Mouse (Mus musculus) CH12.LX (cell line): Measurements from ENCODE around the gene Gm43191. TPM values are rescaled to one million over a fixed set of nuclear protein-coding genes. Genes with fewer than 3 reads are reported as not detected.

Experiments used
- DNase-seq: peaks from one replicate; pipeline ENCODE4 v3.0.0-alpha.2; 2013; ENCODE audit errors: extremely low read depth
- H3K27ac ChIP-seq: 2 replicates; pipeline ENCODE4 v1.5.1; 2012; ENCODE audit warnings: low read depth, mild to moderate bottlenecking, control low read depth, moderate library complexity; ENCODE audit not compliant: insufficient read depth
- H3K27me3 ChIP-seq: replicated peaks from 2 replicates; pipeline ENCODE3; 2012; ENCODE audit warnings: inconsistent platforms
- H3K36me3 ChIP-seq, 2 experiments: replicated peaks in 1 of 2; 2 replicates each; pipeline versions ENCODE3 to v1.6.1; 2012; ENCODE audit warnings: inconsistent platforms in 1 of 2, low read length in 1 of 2, mild to moderate bottlenecking in 1 of 2, mixed read lengths in 1 of 2, moderate library complexity in 1 of 2; ENCODE audit not compliant: control insufficient read depth in 1 of 2, insufficient read depth in 1 of 2
- H3K4me1 ChIP-seq, 2 experiments: 2 replicates each; pipeline ENCODE4 v1.6.1; 2012; ENCODE audit warnings: inconsistent platforms in 1 of 2, moderate library complexity in 1 of 2; ENCODE audit not compliant: insufficient read depth in 2 of 2, control insufficient read depth in 1 of 2
- H3K4me2 ChIP-seq: 2 replicates; pipeline ENCODE4 v1.6.1; 2012; ENCODE audit warnings: low read depth, mild to moderate bottlenecking, control low read depth; ENCODE audit not compliant: poor library complexity, insufficient read depth, severe bottlenecking
- H3K4me3 ChIP-seq, 3 experiments: fragments of 150-350 bp in 1 of 3; sonication (generic) in 1 of 3; replicated peaks in 1 of 3; 2 replicates each; pipeline versions ENCODE3 to v1.5.1; 2011 to 2012; ENCODE audit warnings: low read depth in 2 of 3, low read length in 2 of 3, mild to moderate bottlenecking in 2 of 3, moderate library complexity in 2 of 3, control low read depth in 1 of 3, improper control_type of control experiment in 1 of 3, inconsistent platforms in 1 of 3, mixed read lengths in 1 of 3; ENCODE audit not compliant: poor library complexity in 1 of 3
- H3K79me2 ChIP-seq: replicated peaks from 2 replicates; pipeline ENCODE4 v1.6.1; 2012; ENCODE audit warnings: mild to moderate bottlenecking, moderate library complexity; ENCODE audit not compliant: control insufficient read depth, poor library complexity, insufficient read depth, severe bottlenecking; ENCODE audit errors: extremely low read depth
- H3K9ac ChIP-seq: 2 replicates; pipeline ENCODE4 v1.6.1; 2012; ENCODE audit warnings: low read depth, mild to moderate bottlenecking, control low read depth, moderate library complexity; ENCODE audit not compliant: insufficient read depth
- H3K9me3 ChIP-seq: replicated peaks from 2 replicates; pipeline ENCODE3; 2012; ENCODE audit warnings: low read length, inconsistent platforms, mixed read lengths
- CHD2 ChIP-seq: IDR thresholded peaks from 2 replicates; pipeline ENCODE4 v1.6.1; 2011; ENCODE audit warnings: low read length, improper control_type of control experiment
- CTCF ChIP-seq, 2 experiments: IDR thresholded peaks in 1 of 2; conservative IDR thresholded peaks in 1 of 2; 2 replicates each; pipeline ENCODE4 v1.5.1; 2011 to 2012; ENCODE audit warnings: low read depth in 2 of 2, low read length in 2 of 2, improper control_type of control experiment in 1 of 2, inconsistent platforms in 1 of 2, mild to moderate bottlenecking in 1 of 2, moderate library complexity in 1 of 2
- E2F4 ChIP-seq: IDR thresholded peaks from 2 replicates; pipeline ENCODE4 v1.6.1; 2011; ENCODE audit warnings: low read depth, low read length, improper control_type of control experiment; ENCODE audit not compliant: insufficient replicate concordance
- ELF1 ChIP-seq: IDR thresholded peaks from 2 replicates; pipeline ENCODE4 v1.6.1; 2014; ENCODE audit warnings: low read depth, mild to moderate bottlenecking, inconsistent platforms, low read length, improper control_type of control experiment
- EP300 ChIP-seq: IDR thresholded peaks from 2 replicates; pipeline ENCODE4 v1.6.1; 2011; ENCODE audit warnings: low read length, improper control_type of control experiment
- JUN ChIP-seq: IDR thresholded peaks from 2 replicates; pipeline ENCODE4 v1.6.1; 2011; ENCODE audit warnings: low read depth, mild to moderate bottlenecking, low read length, improper control_type of control experiment, moderate library complexity; ENCODE audit not compliant: insufficient read depth
- MAX ChIP-seq: IDR thresholded peaks from 2 replicates; pipeline ENCODE4 v1.6.1; 2011; ENCODE audit warnings: low read length, improper control_type of control experiment
- MEF2A ChIP-seq: IDR thresholded peaks from 2 replicates; pipeline ENCODE4 v1.6.1; 2014; ENCODE audit warnings: low read depth, mild to moderate bottlenecking, inconsistent platforms, low read length, improper control_type of control experiment, borderline replicate concordance
- MXI1 ChIP-seq: IDR thresholded peaks from 2 replicates; pipeline ENCODE4 v1.6.1; 2011; ENCODE audit warnings: mild to moderate bottlenecking, low read depth, low read length, improper control_type of control experiment
- MYC ChIP-seq: IDR thresholded peaks from 2 replicates; pipeline ENCODE4 v1.6.1; 2011; ENCODE audit warnings: low read depth, mild to moderate bottlenecking, improper control_type of control experiment, low read length
- NELFE ChIP-seq: IDR thresholded peaks from 2 replicates; pipeline ENCODE4 v1.6.1; 2011; ENCODE audit warnings: low read depth, low read length, improper control_type of control experiment
- PAX5 ChIP-seq: IDR thresholded peaks from 2 replicates; pipeline ENCODE4 v1.6.1; 2012; ENCODE audit warnings: low read length, inconsistent platforms, mixed read lengths
- SIN3A ChIP-seq: IDR thresholded peaks from 2 replicates; pipeline ENCODE4 v1.6.1; 2012; ENCODE audit warnings: low read length, improper control_type of control experiment, inconsistent platforms
- SMC3 ChIP-seq: IDR thresholded peaks from 2 replicates; pipeline ENCODE4 v1.6.1; 2011; ENCODE audit warnings: low read depth, low read length, improper control_type of control experiment
- USF1 ChIP-seq: IDR thresholded peaks from 2 replicates; pipeline ENCODE4 v1.6.1; 2014; ENCODE audit warnings: low read depth, mild to moderate bottlenecking, inconsistent platforms, low read length, improper control_type of control experiment
- ZC3H11A ChIP-seq: IDR thresholded peaks from 2 replicates; pipeline ENCODE4 v1.6.1; 2012; ENCODE audit warnings: low read depth, mild to moderate bottlenecking, inconsistent platforms, low read length, improper control_type of control experiment
- ZKSCAN1 ChIP-seq: IDR thresholded peaks from 2 replicates; pipeline ENCODE4 v1.6.1; 2012; ENCODE audit warnings: low read depth, inconsistent platforms, low read length, improper control_type of control experiment, borderline replicate concordance
- ZMIZ1 ChIP-seq: IDR thresholded peaks from 2 replicates; pipeline ENCODE4 v1.6.1; 2012; ENCODE audit warnings: low read depth, mild to moderate bottlenecking, inconsistent platforms, low read length, improper control_type of control experiment
- dilution Hi-C: fragments of 300-500 bp; cut with MboI; formaldehyde crosslinking; loops from 2 replicates; pipeline ENCODE4 v1.14.3; 2020; ENCODE audit warnings: low sequenced_read_pairs; ENCODE audit not compliant: extremely low pct_unique_long_range_greater_than_20kb, extremely low pct_ligation_motif_present
- in situ Hi-C: fragments of 300-500 bp; cut with MboI; formaldehyde crosslinking; loops from 3 replicates; pipeline ENCODE4 v1.14.3; 2019; ENCODE audit warnings: low sequenced_read_pairs, low pct_ligation_motif_present, low pct_unique_long_range_greater_than_20kb, mixed read lengths
- polyA plus RNA-seq: library from polyadenylated mRNA; unstranded; fragments of >175 nt; gene quantifications from 2 replicates; pipeline ENCODE4 v1.2.1, GENCODE M21; 2012; ENCODE audit warnings: low read depth; ENCODE audit not compliant: insufficient read length
- total RNA-seq, 2 experiments: library from RNA; depleted of rRNA; stranded (reverse); fragments of 300-350 nt in 1 of 2; fragments of >200 nt in 1 of 2; gene quantifications; 2 replicates each; pipeline ENCODE4 v1.2.3; 2012 to 2014

Gm43191 gene
- total and polyA plus RNA-seq, 3 experiments: 0.51 TPM; not detected in 2

DNA sequence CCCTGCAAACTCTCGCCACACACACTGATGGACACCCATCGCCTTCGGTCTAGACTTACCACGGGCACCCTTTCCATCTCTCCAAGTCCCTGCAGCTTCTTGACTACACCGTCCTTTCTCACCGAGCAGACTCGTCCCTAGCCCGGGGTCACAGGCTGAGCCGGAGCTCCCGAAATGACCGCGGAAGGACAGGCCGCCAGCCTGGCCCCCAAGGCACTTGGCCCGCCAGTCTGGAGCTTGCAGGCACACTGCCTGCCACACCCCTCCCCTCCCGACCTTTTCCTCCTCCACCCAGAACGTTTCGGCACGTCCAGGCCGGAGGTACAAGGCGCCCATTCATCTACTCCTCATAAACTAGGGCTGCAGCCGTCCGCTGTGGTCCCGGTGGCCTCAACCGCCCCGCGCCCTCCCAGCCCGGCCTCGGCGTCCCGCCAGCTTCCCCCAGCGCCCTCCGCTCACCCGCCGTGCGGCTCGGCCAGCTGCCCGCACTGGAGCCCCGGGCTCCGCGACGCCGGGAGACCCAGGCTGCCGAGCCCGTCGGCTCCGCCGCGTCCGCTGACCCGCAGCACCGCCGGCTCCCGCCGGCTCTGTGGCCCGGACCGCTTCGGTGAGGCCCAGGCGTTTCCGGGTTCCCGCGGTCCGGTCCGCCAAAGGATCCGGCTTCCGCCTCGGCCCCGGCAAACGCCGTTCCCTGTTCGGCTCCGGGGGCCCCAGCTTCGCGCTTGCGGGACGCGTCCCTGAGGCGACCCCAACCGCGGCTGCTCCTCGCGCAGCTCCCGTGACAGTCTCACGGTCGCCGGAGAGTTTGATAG, 30.8 kb upstream of the Gm43191 start (continued):
- no peak for TF ChIP-seq MYC
- peak; percentile 63; the same call in 1 of the 2 replicates for TF ChIP-seq MEF2A
- TF ChIP-seq SMC3: 0 out of 2 replicates have a peak, but pooled peaks have one; percentile 4
- TF ChIP-seq ELF1: peak; percentile 97
- no peak for TF ChIP-seq CTCF (conservative IDR thresholded peaks at IDR 0.05 in 1 of 2, IDR thresholded peaks at IDR 0.05 in 1 of 2; ENCODE audit: low read depth in 2 of 2, low read length in 2 of 2)
- no peak for TF ChIP-seq EP300
- TF ChIP-seq NELFE: peak; percentile 78
- TF ChIP-seq ZKSCAN1: no peak
- no peak for TF ChIP-seq ZC3H11A
- TF ChIP-seq CHD2: no peak
- TF ChIP-seq MAX: no peak
- peak; percentile 90 for TF ChIP-seq SIN3A
- TF ChIP-seq E2F4: no peak
- no peak for TF ChIP-seq ZMIZ1
- TF ChIP-seq JUN: no peak
- TF ChIP-seq, all 38 proteins: peak for 17

DNA sequence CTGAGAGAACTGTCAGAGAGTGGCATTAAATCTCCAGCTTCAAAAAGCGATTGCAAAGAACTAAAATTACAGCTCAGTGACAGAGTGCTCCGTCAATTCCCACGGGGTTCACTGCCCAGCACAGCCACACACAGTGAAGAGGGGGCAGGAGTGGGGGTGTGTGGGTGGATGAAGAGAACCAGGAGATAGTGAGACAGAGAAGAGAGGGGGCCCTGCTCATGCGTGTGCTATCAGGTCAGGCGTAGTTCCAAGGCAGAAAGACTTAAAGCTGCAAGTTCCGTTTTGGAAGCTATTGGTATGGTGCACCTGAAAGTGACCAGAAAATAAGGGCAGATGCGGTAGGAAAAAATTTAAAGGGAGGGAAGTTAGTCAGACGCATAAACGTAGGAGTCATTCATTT, 29.9 kb upstream of the Gm43191 start:
- DNase-seq: no peak
- peaks cover 17% of the 10 kb centered on the region for H3K79me2 ChIP-seq
- in situ Hi-C loops: no loop called here
- no peak overlapping the region for H3K27ac ChIP-seq
- H3K9me3 ChIP-seq: no peaks in the 10 kb centered on the region
- H3K36me3 ChIP-seq: peaks cover 0 to 13% of the 10 kb centered on the region in 2 experiments
- peak overlapping the region; percentile 96 for H3K4me2 ChIP-seq
- H3K4me3 ChIP-seq: peak overlapping the region; percentile 49 to 98 (median 71)
- TF ChIP-seq PAX5 (no peak), USF1 (no peak), EP300 (0 out of 2 replicates have a peak, but pooled peaks have one; percentile 14), MXI1 (no peak; the same call in 1 of the 2 replicates)
- TF ChIP-seq, all 38 proteins: peak for 1
- H3K9ac ChIP-seq: peak overlapping the region; percentile 82; the same call in 1 of the 2 replicates
- peaks cover 7 to 29% of the 10 kb centered on the region in 2 experiments for H3K4me1 ChIP-seq
- H3K27me3 ChIP-seq: no peaks in the 10 kb centered on the region
- dilution Hi-C loops: no loop called here
